Mouse (Mus musculus): ENCODE results near the gene Mrpl44.

Gene Mrpl44

DNA sequence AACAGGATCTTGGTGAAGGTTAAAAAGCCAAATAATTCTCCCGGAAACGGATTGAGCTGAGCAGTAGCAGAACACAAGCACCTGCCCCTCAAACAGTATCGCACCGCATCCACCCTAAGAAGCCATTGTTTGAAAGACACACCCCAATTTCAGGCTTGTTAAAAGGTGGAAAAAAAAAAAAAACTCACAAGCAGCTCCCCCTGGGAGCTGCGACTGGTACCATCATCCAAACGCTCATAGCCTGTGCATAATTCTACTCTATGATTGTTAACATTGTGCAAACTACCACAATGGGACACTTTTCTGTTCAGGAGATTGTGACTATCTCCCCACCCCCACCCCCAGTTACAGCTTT is 13.9 kb upstream of the Mrpl44 start:
- in situ Hi-C loops (cut with MboI; ENCODE audit: low sequenced_read_pairs), result no loop called here

DNA sequence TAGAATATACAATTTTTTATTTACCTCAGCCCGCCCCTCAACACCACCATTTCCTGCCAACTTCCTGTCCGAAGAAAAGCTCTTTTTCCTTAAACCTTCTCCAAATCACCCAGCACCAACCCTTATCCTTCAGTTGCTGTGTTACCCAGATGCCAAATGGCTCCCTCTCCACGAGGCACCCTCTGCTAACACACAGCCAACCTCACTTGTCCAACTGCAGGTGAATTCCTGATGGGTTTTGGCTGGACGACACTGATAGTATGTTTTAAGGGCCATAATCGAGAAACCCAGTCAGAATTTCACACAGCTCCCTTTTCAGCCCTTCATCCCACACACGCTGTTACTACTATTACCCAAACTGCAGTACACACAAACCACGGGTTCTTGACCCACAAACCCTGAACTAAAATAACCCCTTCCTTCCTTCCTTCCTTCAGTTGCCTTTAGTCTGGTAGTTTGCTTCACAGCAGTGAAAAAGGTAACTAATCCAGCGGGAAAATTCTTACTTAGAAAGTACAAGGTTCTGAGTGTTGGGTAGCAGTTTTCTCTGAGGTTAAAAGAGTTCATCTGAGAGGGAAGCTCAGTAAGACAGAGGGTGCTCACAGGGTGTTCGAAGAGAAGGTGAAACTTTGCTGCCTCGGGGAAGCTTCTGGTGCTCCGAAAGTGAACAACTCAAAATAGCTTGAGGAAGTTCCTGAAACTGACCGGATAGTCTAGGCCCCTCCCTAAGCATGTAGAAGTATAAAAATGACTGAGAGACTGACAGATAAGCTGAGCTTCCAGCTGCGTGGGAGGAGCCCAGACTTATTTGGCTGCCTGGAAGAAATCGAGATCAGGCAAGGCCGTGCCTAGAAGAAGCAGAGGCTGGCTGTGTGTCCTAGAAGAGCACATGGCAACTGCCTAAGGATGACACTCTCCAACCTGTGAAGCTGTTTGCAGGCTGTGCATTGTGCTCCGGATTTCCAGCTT is 13.3 kb upstream of the Mrpl44 start:
- in situ Hi-C loops (cut with MboI; ENCODE audit: low sequenced_read_pairs), result no loop called here

DNA sequence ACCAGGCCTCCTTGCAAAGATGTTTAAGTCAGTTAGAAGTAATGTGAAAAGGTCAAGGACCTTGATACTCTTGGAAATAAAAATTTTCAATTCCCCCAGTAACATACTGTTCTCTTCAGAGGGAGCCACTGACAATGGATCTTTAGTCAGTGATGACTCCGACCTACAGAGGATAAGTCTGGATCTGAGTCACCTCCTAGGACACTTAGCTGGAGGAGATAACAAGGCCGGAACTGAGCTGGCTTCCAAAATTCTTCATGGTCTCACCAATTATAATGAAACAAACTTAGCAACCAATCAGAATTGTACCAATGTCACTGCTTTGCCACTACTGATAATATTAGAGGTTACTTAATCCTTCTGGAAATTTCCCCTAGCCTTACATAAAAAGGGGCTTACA is 11.8 kb upstream of the Mrpl44 start:
- in situ Hi-C loops (cut with MboI; ENCODE audit: low sequenced_read_pairs), result no loop called here

DNA sequence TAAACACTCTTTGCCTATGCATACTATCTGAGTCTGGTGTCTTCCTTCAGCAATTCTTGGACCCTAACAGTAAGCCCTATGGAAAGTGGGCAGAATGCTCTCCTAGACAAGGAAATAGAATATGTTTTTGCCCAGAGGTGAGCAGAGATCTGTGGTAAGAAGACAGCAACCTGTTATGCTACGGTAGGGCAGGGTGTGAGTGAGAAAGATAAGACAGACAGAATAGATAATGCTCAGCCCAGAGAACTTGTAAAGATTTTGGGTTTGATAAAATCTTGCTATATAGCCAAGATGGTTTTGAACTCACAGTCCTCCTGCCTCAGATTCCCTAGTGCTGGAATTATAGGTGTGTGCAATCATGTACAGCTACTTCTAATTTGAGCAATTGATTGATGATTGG is 11.3 kb upstream of the Mrpl44 start:
- in situ Hi-C loops (cut with MboI; ENCODE audit: low sequenced_read_pairs), result no loop called here

DNA sequence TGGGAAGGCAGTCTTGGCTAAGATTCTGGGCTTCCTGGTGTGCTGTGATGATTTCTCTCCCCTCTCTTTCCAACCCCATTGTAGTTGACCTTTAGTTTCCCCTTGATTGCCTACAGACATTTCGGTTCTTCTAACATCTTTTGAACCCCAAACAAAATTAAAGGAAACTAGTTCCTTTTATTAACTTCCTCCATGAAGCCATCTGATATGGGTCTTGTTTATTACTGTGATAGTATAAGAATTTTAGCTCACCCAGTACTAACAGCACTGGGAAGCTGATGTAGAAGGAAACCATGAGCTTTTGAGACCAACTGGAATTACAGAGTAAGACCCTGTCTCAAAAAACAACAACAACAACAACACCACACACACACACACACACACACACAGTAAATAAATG is 7.6 kb upstream of the Mrpl44 start:
- in situ Hi-C loops (cut with MboI; ENCODE audit: low sequenced_read_pairs), result no loop called here

DNA sequence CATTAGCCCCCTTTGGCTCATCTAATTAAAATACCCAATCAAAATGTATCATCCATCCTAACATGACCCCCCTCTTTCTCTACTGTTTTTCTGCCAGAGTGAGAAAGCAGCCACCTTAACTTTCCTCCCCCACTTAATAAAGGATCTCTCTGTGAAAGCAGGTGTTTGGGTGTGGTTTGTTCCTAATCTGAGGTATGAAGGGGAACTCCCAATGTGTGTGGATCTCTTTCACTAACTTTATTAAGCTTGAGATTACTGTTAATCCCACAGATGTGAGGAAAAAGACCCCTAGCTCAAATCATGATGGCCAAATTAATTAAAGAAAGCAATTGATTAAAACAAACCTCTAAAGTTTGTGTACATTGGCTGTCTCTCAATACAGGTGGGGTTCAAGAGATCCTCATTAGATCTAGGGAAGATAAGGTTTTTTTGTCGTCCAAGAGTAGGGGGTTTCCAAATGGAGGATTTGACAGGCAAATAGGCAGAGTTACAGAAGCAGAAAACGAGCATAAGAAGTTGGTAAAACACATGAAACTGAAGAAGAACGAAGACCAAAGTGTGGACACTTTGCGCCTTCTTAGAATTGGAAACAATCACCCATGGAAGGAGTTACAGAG is 1.5 kb upstream of the Mrpl44 start:
- in situ Hi-C loops (cut with MboI; ENCODE audit: low sequenced_read_pairs), result no loop called here

DNA sequence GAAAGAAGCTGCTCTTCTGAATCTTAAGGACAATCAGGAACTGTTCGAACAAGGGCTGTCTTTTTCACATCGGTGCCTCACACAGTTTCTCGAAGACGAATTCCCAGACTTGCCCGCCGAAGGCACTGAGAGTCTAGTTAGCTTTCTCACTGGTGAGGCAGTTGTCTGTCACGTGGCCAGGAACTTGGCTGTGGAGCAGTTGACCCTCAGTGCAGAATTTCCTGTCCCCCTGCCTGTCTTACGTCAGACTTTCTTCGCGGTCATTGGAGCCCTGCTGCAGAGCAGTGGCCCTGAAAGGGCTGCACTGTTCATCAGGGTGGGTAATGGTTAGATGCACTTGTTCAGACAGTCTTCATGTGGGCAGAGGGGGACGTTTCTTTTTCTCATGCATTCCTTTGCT is 2.2 kb downstream of the Mrpl44 start:
- in situ Hi-C loops (cut with MboI; ENCODE audit: low sequenced_read_pairs), result loop anchor here (25.0 kb wide), 1 partner anchor 734 kb away; no protein-coding TSS in a partner anchor

DNA sequence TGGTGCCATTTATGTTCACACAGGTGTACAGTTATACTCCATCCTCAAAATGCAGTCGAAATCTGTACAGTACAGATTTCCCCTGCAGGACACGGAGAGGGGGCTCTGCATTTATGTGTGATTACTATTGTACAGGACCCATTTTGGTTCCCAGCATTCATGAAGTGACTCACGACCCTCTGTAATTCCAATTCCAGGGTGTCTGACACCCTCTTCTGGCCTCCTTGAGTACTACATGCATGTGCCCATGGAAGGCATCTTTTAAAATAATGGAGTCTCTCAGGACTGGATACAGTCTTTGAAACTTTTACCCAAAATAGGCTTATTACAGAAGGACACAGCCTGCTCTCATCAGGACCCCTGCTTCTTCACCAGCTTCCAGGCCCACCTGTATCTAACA is 6.6 kb downstream of the Mrpl44 start:
- in situ Hi-C loops (cut with MboI; ENCODE audit: low sequenced_read_pairs), result loop anchor here (25.0 kb wide), 1 partner anchor 730 kb away; no protein-coding TSS in a partner anchor

DNA sequence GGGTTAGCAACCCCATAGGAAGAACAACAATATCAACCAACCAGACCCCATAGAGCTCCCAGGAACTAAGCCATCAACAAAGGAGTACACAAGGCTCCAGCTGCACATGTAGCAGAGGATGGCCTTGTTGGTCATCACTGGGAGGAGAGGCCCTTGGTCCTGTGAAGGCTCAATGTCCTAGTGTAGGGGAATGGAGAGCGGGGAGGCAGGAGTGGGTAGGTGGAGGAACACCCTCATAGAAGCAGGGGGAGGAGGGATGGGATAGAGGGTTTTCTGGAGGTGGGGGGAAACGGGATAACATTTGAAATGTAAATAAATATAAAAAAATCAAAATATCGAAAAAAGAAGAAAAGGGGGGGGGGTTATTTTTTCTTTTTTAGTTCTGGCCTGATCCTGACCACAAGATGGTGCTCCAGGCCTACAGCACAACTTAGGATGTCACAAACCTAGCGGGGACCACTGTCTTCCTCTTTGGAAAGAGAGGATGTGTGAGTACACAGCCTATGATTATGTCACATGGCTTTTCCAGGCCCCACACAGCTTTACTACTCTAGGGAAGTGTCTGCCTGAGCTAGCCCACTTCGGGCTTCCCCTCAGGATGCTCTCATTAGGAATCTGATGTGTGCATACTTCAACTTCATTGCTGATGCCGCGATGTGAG is 10.6 kb downstream of the Mrpl44 start:
- in situ Hi-C loops (cut with MboI; ENCODE audit: low sequenced_read_pairs), result loop anchor here (25.0 kb wide), 1 partner anchor 726 kb away; no protein-coding TSS in a partner anchor

DNA sequence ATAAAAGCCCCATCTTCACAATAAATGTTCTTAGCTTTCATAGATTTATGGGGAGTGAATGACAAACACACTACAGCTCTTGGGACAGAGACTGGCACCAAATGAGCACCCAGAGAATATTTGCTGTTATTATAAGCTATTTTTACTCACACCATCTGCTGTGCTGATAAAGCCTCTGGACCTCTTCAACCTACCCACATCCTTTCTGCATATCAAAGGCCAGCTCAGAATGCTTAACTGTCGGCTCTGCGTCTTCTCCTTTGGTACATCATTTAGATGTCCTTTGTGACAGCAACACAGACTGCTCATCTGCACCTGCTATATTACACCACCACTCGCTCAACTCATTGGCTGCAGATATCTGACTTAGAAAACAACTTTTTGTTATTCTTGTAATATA is 21.3 kb downstream of the Mrpl44 start:
- in situ Hi-C loops (cut with MboI; ENCODE audit: low sequenced_read_pairs), result loop anchor here (25.0 kb wide), 1 partner anchor 715 kb away; no protein-coding TSS in a partner anchor

DNA sequence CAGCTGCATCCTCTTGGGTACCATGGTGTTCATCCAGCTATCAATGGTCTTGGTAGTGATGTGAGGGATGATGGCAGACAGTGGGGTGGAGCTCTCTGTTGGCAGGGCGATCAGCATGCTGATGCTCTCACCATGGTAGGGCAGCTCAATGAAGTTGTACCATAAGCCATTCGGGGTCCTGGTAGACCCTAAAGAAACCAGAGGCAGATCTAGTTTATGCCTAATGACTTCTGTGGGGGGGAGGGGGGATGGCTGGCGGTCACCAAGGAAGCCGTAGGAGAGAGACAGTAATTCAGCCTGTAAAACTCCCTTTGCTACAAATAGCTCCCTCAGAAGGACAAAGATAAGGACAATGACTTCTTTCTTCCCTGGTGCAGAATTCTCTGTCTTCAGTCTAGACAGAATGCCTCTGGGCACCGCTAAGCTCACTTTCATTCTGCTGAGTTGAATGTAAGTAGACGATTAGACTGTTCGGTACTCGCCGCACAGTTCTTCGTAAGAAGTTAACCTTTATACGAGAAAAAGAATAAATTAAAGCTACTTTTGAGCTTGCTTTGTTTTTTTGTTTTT is 27.1 kb downstream of the Mrpl44 start:
- in situ Hi-C loops (cut with MboI; ENCODE audit: low sequenced_read_pairs), result no loop called here

DNA sequence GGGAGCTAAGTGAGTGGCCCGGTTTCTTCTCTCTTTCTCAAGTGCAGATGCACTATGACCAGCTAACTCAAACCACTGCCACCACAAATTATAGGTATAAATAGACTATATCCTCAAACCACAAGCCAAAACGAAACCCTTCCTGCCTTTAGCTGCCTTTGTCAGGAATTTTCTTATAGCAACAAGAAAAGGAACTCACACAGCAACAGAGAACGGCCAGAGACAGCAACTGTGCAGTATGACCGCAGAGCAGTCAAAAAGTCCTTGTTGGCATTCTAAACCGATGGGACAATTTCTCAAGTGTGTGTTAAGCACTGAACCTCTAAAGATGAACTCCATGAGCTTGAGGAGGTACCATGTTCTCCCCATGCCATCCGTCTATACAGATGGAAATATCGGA is 27.8 kb downstream of the Mrpl44 start:
- in situ Hi-C loops (cut with MboI; ENCODE audit: low sequenced_read_pairs), result no loop called here

DNA sequence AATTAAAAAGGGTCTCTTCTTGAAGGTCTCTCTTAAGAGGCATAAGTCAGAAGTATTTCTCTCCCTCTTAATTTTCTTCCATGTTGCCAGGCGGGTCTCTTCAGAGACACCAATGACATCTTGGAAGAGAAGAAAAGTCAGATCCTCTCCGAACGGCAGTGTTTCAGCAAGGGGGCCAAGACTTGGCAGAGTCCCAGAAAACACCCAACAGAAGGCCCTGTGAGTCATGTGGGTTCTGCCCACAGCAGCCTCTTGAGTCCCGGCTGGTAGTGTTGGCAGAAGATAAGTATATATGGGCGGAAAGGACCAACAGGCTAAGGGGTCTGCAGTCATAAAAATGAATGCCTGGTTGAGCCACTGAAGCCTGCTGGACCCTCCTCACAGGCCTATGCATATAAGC is 31.0 kb downstream of the Mrpl44 start:
- in situ Hi-C loops (cut with MboI; ENCODE audit: low sequenced_read_pairs), result no loop called here

DNA sequence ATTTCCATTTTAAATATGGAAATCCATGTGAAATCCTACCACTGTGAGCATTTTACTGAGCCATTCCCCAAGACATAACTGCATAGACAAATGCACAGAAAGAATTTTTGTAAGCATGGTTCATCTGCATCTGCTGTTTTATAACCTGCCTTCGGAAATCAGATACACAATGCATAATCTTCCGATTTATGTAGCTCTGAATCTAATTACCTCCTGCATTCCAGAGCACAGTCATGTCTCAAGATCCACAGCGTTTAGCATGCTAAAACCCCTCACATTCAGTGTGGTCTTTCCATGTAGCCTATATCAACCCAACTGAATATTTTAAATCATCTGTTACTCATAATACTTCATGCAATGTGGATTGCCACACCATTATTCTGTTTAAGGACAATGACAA is 33.6 kb downstream of the Mrpl44 start:
- in situ Hi-C loops (cut with MboI; ENCODE audit: low sequenced_read_pairs), result no loop called here

DNA sequence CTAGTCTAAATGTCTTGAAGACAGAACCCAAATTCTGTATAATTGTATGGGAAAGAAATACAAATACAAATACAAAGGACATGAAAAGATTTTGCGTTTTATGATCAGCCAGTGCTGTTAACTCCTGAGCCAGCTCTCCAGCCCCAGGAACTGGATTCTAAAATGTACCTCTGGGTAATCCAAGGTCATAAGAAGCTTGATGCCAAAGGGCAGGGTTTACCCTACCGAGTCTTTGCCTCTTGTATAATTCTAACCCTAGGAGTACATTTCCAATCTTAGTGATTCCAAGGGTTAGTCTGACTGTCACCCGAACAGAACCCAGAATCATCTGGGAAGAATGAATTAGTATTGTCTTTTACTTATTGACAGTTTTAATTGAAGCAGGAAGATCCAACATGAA is 39.6 kb downstream of the Mrpl44 start:
- in situ Hi-C loops (cut with MboI; ENCODE audit: low sequenced_read_pairs), result no loop called here

DNA sequence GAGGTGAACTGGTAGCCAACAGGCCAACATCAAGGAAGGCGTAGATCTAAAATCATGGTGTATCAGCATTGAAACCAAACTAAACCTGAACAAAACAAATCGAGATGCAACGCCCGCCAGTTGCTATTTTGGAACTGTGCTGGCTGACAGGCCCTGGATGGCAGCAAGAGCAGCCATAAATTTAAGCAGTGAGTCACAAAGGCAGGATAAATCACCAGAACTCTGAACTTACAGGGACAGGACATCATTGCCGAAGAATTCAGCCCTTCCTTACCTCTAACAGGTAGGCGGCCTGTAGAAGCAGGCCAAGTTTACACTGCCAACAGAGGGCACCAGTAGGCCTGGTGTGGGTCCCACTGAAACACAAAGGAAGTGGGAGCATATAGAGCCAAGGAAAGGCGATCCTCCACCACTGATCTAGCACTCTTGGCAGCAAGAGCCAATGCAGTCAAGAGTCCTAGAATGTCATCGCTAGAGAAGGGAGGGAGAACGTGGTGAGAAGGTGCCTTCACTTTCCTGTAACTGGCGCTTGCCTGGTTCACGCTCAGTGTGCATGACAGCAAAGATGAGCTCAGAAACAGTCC is 43.6 kb downstream of the Mrpl44 start:
- in situ Hi-C loops (cut with MboI; ENCODE audit: low sequenced_read_pairs), result no loop called here

DNA sequence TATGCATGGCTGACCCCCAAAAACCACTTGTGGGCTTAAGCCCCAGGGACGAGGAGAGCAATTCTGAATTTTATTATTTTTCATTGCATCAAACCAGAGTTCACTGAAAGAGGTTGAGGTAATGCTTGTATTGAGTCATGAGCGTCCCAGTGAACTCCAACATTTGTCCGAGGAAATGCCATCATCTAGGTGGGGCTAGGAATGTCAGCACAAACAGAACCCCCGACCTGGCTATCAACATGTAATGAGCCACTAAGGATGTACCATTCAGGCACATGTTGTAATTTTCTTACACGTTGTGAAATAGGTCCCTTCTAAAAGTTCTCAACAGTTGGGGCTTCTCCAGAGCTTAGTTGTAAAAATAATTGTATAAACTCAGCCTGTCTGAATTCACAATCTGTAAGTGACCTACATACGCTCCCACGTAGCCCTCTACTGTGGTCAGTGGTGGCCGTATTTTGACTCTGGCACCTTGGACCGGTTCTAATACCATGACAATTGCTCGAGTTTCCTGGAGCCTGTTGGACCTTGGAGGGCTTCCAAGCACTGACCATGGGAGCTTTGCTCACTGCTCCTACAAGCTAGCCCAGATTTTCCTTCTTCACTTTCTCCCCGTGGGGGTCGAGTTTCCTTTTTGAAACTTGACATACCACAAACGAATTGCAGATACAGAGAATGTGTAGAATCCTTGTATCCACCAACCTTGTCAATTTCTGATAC is 47.1 kb downstream of the Mrpl44 start:
- in situ Hi-C loops (cut with MboI; ENCODE audit: low sequenced_read_pairs), result no loop called here

DNA sequence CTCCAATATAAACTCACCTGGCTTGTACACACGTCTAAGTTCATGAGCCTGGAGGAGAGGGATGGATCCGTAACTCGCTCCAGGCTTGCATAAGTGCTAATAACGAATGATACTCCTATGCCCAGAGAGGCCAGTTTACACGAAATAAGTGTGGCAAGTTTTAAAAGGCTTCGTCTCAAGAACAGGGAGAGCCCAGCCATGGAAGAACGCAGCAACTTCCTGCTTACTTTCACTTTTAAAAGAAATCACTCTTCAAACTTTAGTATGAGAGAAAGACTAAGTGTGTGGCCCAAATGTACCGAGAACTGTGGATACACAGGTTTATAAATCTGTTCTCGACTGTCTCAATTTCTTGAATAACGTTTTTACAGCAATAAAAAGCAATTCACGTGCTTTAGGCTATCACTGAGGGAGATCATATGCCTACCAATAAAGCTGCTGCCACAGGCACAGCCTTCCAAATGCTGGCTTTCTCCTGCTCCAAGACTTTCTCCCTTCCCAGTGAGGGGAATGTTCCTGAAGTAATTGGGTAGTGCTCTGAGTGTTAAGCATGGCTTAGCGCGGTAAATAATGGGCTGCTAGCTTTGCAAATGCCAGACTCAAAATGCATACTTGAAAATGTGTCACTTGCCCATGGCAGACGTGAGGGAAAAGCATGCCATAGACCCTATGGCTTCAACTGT is 48.3 kb downstream of the Mrpl44 start:
- in situ Hi-C loops (cut with MboI; ENCODE audit: low sequenced_read_pairs), result no loop called here

Data from CH12F3 (cell line).